26 mouse cellular contexts compared by ENCODE assay signal in genomic region chr5:38343101-38343500, GRCm38 (mm10). TPM values are rescaled to one million over a fixed set of nuclear protein-coding genes. Genes with fewer than 3 reads are reported as not detected.
"Had no signal": no experiment of that assay in that cellular context is flagged by ENCODE, and none has a peak within 500 bp of the region (broad histone marks: within the 10 kb centered on the region; RNA-seq: fewer than 3 reads in every experiment).

No protein-coding gene starts in this region.

- H3K4me2 ChIP-seq: limb, embryonic 12.5 days; limb, embryonic 15.5 days; liver, embryonic 11.5 days; lung, embryonic 15.5 days; neural tube, embryonic 12.5 days; neural tube, embryonic 15.5 days had no signal

- H3K4me3 ChIP-seq: limb, embryonic 12.5 days; limb, embryonic 15.5 days; lung, embryonic 15.5 days; megakaryocyte, embryonic 14.5 days; neural tube, embryonic 12.5 days; neural tube, embryonic 15.5 days had no signal

- H3K27me3 ChIP-seq: limb, embryonic 12.5 days; limb, embryonic 15.5 days; lung, embryonic 15.5 days; neural tube, embryonic 12.5 days; neural tube, embryonic 15.5 days had no signal

- H3K9ac ChIP-seq: limb, embryonic 12.5 days; limb, embryonic 15.5 days; liver, embryonic 14.5 days; liver, postnatal 0 days; lung, embryonic 15.5 days; neural tube, embryonic 12.5 days; neural tube, embryonic 15.5 days had no signal

- H3K4me1 ChIP-seq: limb, embryonic 15.5 days; lung, embryonic 15.5 days; megakaryocyte, embryonic 14.5 days; neural tube, embryonic 12.5 days; neural tube, embryonic 15.5 days had no signal

- DNase-seq: kidney, adult 18-20 months; kidney, adult 9 months; kidney, postnatal 14 days; kidney, postnatal 4 days; left cerebral cortex, postnatal 4 days; liver, postnatal 0 days; lung, postnatal 10 days; lung, postnatal 36 days; right cerebral cortex, adult 18-20 months; right cerebral cortex, postnatal 14 days; right cerebral cortex, postnatal 4 days; thymus, adult 18-20 months; thymus, postnatal 14 days; thymus, postnatal 4 days had no signal

- H3K9me3 ChIP-seq: limb, embryonic 12.5 days; limb, embryonic 15.5 days; lung, embryonic 15.5 days; megakaryocyte, embryonic 14.5 days; neural tube, embryonic 12.5 days; neural tube, embryonic 15.5 days had no signal

- H3K36me3 ChIP-seq: limb, embryonic 12.5 days; limb, embryonic 15.5 days; lung, embryonic 15.5 days; neural tube, embryonic 12.5 days; neural tube, embryonic 15.5 days had no signal

- ATAC-seq: intestine, embryonic 16.5 days; liver, postnatal 0 days had no signal

- H3K27ac ChIP-seq: limb, embryonic 12.5 days; limb, embryonic 15.5 days; liver, embryonic 14.5 days; lung, embryonic 15.5 days; neural tube, embryonic 12.5 days; neural tube, embryonic 15.5 days; stomach, postnatal 0 days had no signal

RNA-seq across cellular contexts. Expression of gene Drd5, which starts 23.9 kb away (rescaled TPM):
- polyA plus RNA-seq: intestine, embryonic 16.5 days; kidney, embryonic 16.5 days; limb, embryonic 12.5 days; liver, embryonic 11.5 days; liver, embryonic 14.5 days; liver, postnatal 0 days; lung, embryonic 15.5 days; neural tube, embryonic 12.5 days; stomach, embryonic 14.5 days; stomach, postnatal 0 days had no signal
